Mouse (Mus musculus): ENCODE results near the gene Tsks. TPM values are rescaled to one million over a fixed set of nuclear protein-coding genes. Genes with fewer than 3 reads are reported as not detected.

The Tsks gene
- total and polyA plus RNA-seq, 3 experiments = 0.08 TPM; not detected in 2

- DNase-seq (ENCODE audit: low read depth, low spot score) = no peak
- peak overlapping the region in 1 of 2 experiments; percentile 72; a peak in 2 of 4 replicates for H3K4me3 ChIP-seq (ENCODE audit: control insufficient read depth in 1 of 2, insufficient read depth in 1 of 2, low read depth in 2 of 2, low read length in 2 of 2)
- peaks cover 10 to 12% of the 10 kb centered on the region in 2 experiments for H3K36me3 ChIP-seq (ENCODE audit: control insufficient read depth in 1 of 2, insufficient read depth in 2 of 2, low read length in 2 of 2)
- H3K9ac ChIP-seq (ENCODE audit: control insufficient read depth, low read depth, low read length, poor library complexity, severe bottlenecking) = peak overlapping the region; percentile 99
- no peak for TF ChIP-seq MYC (IDR thresholded peaks at IDR 0.05; ENCODE audit: low read depth, low read length)
- TF ChIP-seq SIN3A (IDR thresholded peaks at IDR 0.05; ENCODE audit: low read length) = no peak
- no peak for TF ChIP-seq TBP (IDR thresholded peaks at IDR 0.05; ENCODE audit: low read depth, low read length)
- TF ChIP-seq MXI1 (IDR thresholded peaks at IDR 0.05; ENCODE audit: low read depth, low read length) = no peak
- no peak for TF ChIP-seq SMC3 (IDR thresholded peaks at IDR 0.05; ENCODE audit: low read depth, low read length)
- no peak for TF ChIP-seq BHLHE40 (IDR thresholded peaks at IDR 0.05; ENCODE audit: borderline replicate concordance, low read depth, low read length)
- TF ChIP-seq TCF12 (IDR thresholded peaks at IDR 0.05; ENCODE audit: low read depth, low read length) = no peak
- H3K27me3 ChIP-seq (ENCODE audit: control insufficient read depth in 1 of 2, insufficient read depth in 2 of 2, low read length in 2 of 2) = no peaks in the 10 kb centered on the region
- no peak overlapping the region for H3K27ac ChIP-seq (ENCODE audit: control insufficient read depth, low read depth, low read length)
- H3K79me2 ChIP-seq (ENCODE audit: control insufficient read depth, insufficient read depth, low read length, poor library complexity) = peaks cover 45% of the 10 kb centered on the region
- H3K9me3 ChIP-seq (replicated peaks; ENCODE audit: insufficient read depth, low read length) = no peaks in the 10 kb centered on the region
- peaks cover 0 to 11% of the 10 kb centered on the region in 2 experiments; a peak in 3 of 4 replicates for H3K4me1 ChIP-seq (ENCODE audit: control insufficient read depth in 1 of 2, insufficient read depth in 2 of 2, low read length in 2 of 2)
Observed at GRCm38 (mm10) chr7:44983944-44984832, 41.2 kb downstream of the Tsks start.

- Histone ChIP-seq H3K4me1 (ENCODE audit: control insufficient read depth in 1 of 2, insufficient read depth in 2 of 2, low read length in 2 of 2) (peaks cover 0 to 11% of the 10 kb centered on the region in 2 experiments; a peak in 3 of 4 replicates), H3K9me3 (replicated peaks; ENCODE audit: insufficient read depth, low read length) (no peaks in the 10 kb centered on the region), H3K27me3 (ENCODE audit: control insufficient read depth in 1 of 2, insufficient read depth in 2 of 2, low read length in 2 of 2) (no peaks in the 10 kb centered on the region), H3K4me3 (ENCODE audit: control insufficient read depth in 1 of 2, insufficient read depth in 1 of 2, low read depth in 2 of 2, low read length in 2 of 2) (peak overlapping the region; percentile 72 to 99), H3K36me3 (ENCODE audit: control insufficient read depth in 1 of 2, insufficient read depth in 2 of 2, low read length in 2 of 2) (peaks cover 10 to 12% of the 10 kb centered on the region in 2 experiments), H3K9ac (ENCODE audit: control insufficient read depth, low read depth, low read length, poor library complexity, severe bottlenecking) (peak overlapping the region; percentile 99), H3K79me2 (ENCODE audit: control insufficient read depth, insufficient read depth, low read length, poor library complexity) (peaks cover 45% of the 10 kb centered on the region), H3K27ac (ENCODE audit: control insufficient read depth, low read depth, low read length) (no peak overlapping the region)
- DNase-seq (ENCODE audit: low read depth, low spot score) = no peak
- TF ChIP-seq ELF1 (IDR thresholded peaks at IDR 0.05; ENCODE audit: low read depth, low read length) (no peak), GATA1 (IDR thresholded peaks at IDR 0.05; ENCODE audit: low read depth, low read length) (no peak), ZMIZ1 (IDR thresholded peaks at IDR 0.05; ENCODE audit: low read depth, low read length) (no peak), JUND (IDR thresholded peaks at IDR 0.05; ENCODE audit: low read depth, low read length) (no peak), MAX (IDR thresholded peaks at IDR 0.05; ENCODE audit: low read length) (no peak), RAD21 (IDR thresholded peaks at IDR 0.05; ENCODE audit: low read depth, low read length) (no peak)
Observed at GRCm38 (mm10) chr7:44984833-44985164, 41.8 kb downstream of the Tsks start.
